Mouse (Mus musculus) spleen, adult 2 months (tissue): ENCODE results near the gene Myg1. TPM values are rescaled to one million over a fixed set of nuclear protein-coding genes. Genes with fewer than 3 reads are reported as not detected.
"Not testable (repeated sequence)": the region's sequence is repeated elsewhere in the genome, so short reads cannot be mapped to it uniquely, and the experiment has no call there.

Experiments
- DNase-seq, 2 experiments: peaks; one replicate each; pipeline versions ENCODE4 v3.0.0 to v3.0.0-alpha.2; 2012 to 2021; ENCODE audit warnings: low spot score in 2 of 2, low read depth in 1 of 2
- H3K27ac ChIP-seq: fragments of 200-500 bp; 2 replicates; pipeline ENCODE4 v1.5.1; 2012; ENCODE audit warnings: low read length, inconsistent platforms; ENCODE audit not compliant: insufficient read depth
- H3K27me3 ChIP-seq: fragments of 200-500 bp; 2 replicates; pipeline ENCODE4 v1.6.1; 2012; ENCODE audit warnings: mild to moderate bottlenecking, moderate library complexity, low read length, inconsistent platforms; ENCODE audit not compliant: control insufficient read depth, insufficient read depth
- H3K36me3 ChIP-seq: fragments of 200-500 bp; 2 replicates; pipeline ENCODE4 v1.6.1; 2012; ENCODE audit warnings: mild to moderate bottlenecking, low read length, inconsistent platforms; ENCODE audit not compliant: control insufficient read depth, insufficient read depth
- H3K4me1 ChIP-seq: fragments of 200-500 bp; 2 replicates; pipeline ENCODE4 v1.6.1; 2011; ENCODE audit warnings: inconsistent platforms; ENCODE audit not compliant: control insufficient read depth, insufficient read depth, insufficient read length
- H3K4me3 ChIP-seq: fragments of 200-500 bp; 2 replicates; pipeline ENCODE4 v1.5.1; 2011; ENCODE audit warnings: mild to moderate bottlenecking, inconsistent platforms; ENCODE audit not compliant: insufficient read depth, insufficient read length; ENCODE audit errors: extremely low read depth
- CTCF ChIP-seq: fragments of 200-500 bp; IDR thresholded peaks from 2 replicates; pipeline ENCODE4 v1.5.1; 2011; ENCODE audit warnings: mild to moderate bottlenecking, inconsistent platforms; ENCODE audit not compliant: insufficient read depth, insufficient read length, insufficient replicate concordance; ENCODE audit errors: extremely low read depth
- POLR2A ChIP-seq: fragments of 200-500 bp; IDR thresholded peaks from 2 replicates; pipeline ENCODE4 v1.6.1; 2011; ENCODE audit warnings: low read depth, low read length, inconsistent platforms
- WGBS: fragments of 180-500 bp; shearing (Covaris S2); methylation state at CpG from one replicate; pipeline ENCODE4 v1.1.7; 2018; 5-methylcytosine and 5-hydroxymethylcytosine counted together
- polyA plus RNA-seq: library from polyadenylated mRNA; depleted of rRNA; stranded (reverse); fragments of >200 nt; gene quantifications from 2 replicates; pipeline ENCODE4 v1.2.3, GENCODE M21; 2012

Myg1 gene
- polyA plus RNA-seq, 1 experiment: 41.9 TPM

GRCm38 (mm10) chr15:102326022-102326576 lies 5.4 kb upstream of the Myg1 start, which contains the start of gene Pfdn5:
Gene Pfdn5 (plus strand): TSS chr15:102326116.
- Histone ChIP-seq H3K36me3 (peaks cover 5% of the 10 kb centered on the region; the same call in 1 of the 2 replicates), H3K4me1 (peaks cover 2% of the 10 kb centered on the region; the same call in 1 of the 2 replicates), H3K27ac (peak within 1 kb of the TSS; percentile 67; the same call in 1 of the 2 replicates), H3K4me3 (peak within 1 kb of the TSS; percentile 84), H3K27me3 (no peaks in the 10 kb centered on the region)
- peak; percentile 31; the same call in 1 of the 2 replicates for TF ChIP-seq POLR2A
- 0 out of 2 replicates have a peak, but pooled peaks have one; percentile 25 for TF ChIP-seq CTCF
- DNase-seq: peak; percentile 73 to 87
- under 1% methylated on average over 40 of the region's 40 CpGs for WGBS

DNA sequence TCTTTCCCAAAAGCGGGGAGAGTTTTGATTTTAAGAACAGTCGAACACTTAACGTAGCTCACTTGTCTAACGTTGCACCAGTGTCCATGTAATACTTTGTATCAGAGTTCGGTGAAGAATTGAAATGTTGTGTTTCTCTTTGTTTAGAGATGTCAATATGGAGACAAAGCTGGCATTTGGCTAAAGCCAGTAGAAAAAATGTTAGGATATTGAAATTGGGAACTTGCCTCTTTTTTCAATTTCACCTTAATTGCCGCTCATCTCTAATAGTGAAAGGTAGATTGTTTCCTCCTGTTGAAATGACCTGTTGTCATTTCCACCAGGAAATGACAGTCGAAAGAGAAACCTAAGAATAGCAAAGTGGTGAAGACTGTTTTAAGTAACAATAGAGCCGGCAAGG lies 4.6 kb upstream of the Myg1 start:
- TF ChIP-seq CTCF (no peak), POLR2A (no peak)
- Histone ChIP-seq H3K4me3 (peak overlapping the region; percentile 84; the same call in 1 of the 2 replicates), H3K4me1 (peaks cover 2% of the 10 kb centered on the region; the same call in 1 of the 2 replicates), H3K27ac (no peak overlapping the region), H3K36me3 (peaks cover 5% of the 10 kb centered on the region; the same call in 1 of the 2 replicates), H3K27me3 (no peaks in the 10 kb centered on the region)
- DNase-seq: no peak
- WGBS: 48% methylated on average over 8 of the region's 8 CpGs

GRCm38 (mm10) chr15:102335254-102335653 lies 3.7 kb downstream of the Myg1 start:
- TF ChIP-seq POLR2A (no peak), CTCF (no peak)
- H3K27me3 ChIP-seq: no peaks in the 10 kb centered on the region
- H3K36me3 ChIP-seq: peaks cover 30% of the 10 kb centered on the region
- H3K4me3 ChIP-seq: no peak overlapping the region
- H3K4me1 ChIP-seq: peaks cover 8% of the 10 kb centered on the region; the same call in 1 of the 2 replicates
- no peak overlapping the region for H3K27ac ChIP-seq
- WGBS: 93% methylated on average over 8 of the region's 8 CpGs
- no peak for DNase-seq

GRCm38 (mm10) chr15:102335925-102336324 lies 4.4 kb downstream of the Myg1 start:
- not testable (repeated sequence) for H3K4me3 ChIP-seq, H3K27me3 ChIP-seq, H3K4me1 ChIP-seq, H3K27ac ChIP-seq, DNase-seq
- WGBS: 91% methylated on average over 5 of the region's 5 CpGs
- peaks cover 32% of the 10 kb centered on the region for H3K36me3 ChIP-seq

GRCm38 (mm10) chr15:102336946-102337345 lies 5.4 kb downstream of the Myg1 start:
- no peaks in the 10 kb centered on the region for H3K27me3 ChIP-seq
- 88% methylated on average over 4 of the region's 4 CpGs for WGBS
- DNase-seq: no peak
- H3K4me1 ChIP-seq: peaks cover 7% of the 10 kb centered on the region; the same call in 1 of the 2 replicates
- H3K27ac ChIP-seq: no peak overlapping the region
- H3K4me3 ChIP-seq: no peak overlapping the region
- peaks cover 32% of the 10 kb centered on the region for H3K36me3 ChIP-seq
- TF ChIP-seq CTCF (no peak), POLR2A (no peak)

- TF ChIP-seq POLR2A (no peak), CTCF (no peak)
- peaks cover 32% of the 10 kb centered on the region for H3K36me3 ChIP-seq
These were observed 8.1 kb downstream of the Myg1 start for GRCm38 (mm10) chr15:102339612-102340011.

DNA sequence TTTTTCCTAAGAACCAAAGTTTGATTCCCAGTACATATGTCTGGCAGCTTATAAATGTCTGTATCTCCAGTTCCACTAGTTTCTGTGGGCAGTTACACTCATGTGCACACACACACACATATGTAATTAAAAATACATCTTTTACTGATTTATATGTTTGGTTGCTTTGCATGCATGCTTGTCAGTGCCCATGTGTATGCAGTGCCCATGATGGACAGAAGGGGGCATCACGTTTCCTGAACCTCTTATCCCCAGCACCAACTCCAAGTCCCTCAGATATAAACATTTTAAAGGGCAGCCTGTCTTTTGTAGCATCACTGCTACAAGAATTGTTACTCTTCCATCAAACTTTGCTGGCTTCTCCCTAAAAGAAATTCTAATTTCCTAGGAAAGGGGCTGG lies 10.1 kb downstream of the Myg1 start:
- Histone ChIP-seq H3K4me1 (no peaks in the 10 kb centered on the region), H3K27me3 (no peaks in the 10 kb centered on the region), H3K27ac (no peak overlapping the region), H3K36me3 (peaks cover 36% of the 10 kb centered on the region), H3K4me3 (no peak overlapping the region)
- 15% methylated on average over 1 of the region's 1 CpGs for WGBS
- peak; percentile 23 to 36 for DNase-seq
- TF ChIP-seq CTCF: peak; percentile 45; the same call in 1 of the 2 replicates
- no peak for TF ChIP-seq POLR2A

More at GRCm38 (mm10) chr15:102339612-102340011, 8.1 kb downstream of the Myg1 start:
- Histone ChIP-seq H3K27ac (no peak overlapping the region), H3K4me3 (no peak overlapping the region), H3K27me3 (no peaks in the 10 kb centered on the region), H3K4me1 (no peaks in the 10 kb centered on the region)
- WGBS: 94% methylated on average over 5 of the region's 5 CpGs
- DNase-seq: no peak

GRCm38 (mm10) chr15:102344490-102344889 lies 13.0 kb downstream of the Myg1 start:
- TF ChIP-seq CTCF: no peak
- no peak for TF ChIP-seq POLR2A
- Histone ChIP-seq H3K27ac (no peak overlapping the region), H3K36me3 (peaks cover 16% of the 10 kb centered on the region), H3K4me3 (no peak overlapping the region), H3K4me1 (no peaks in the 10 kb centered on the region), H3K27me3 (no peaks in the 10 kb centered on the region)
- 90% methylated on average over 3 of the region's 3 CpGs for WGBS
- DNase-seq: no peak
